Mouse (Mus musculus) Patski (cell line): ENCODE results near the gene Sf3b3. TPM values are rescaled to one million over a fixed set of nuclear protein-coding genes. Genes with fewer than 3 reads are reported as not detected.

Experiments
- ATAC-seq: fragments of 100-300 bp; one replicate; pipeline ENCODE4 v1.8.0; 2021
- CTCF ChIA-PET: fragments of 350-600 bp; sonication (Branson Sonifier 250); formaldehyde crosslinking; loops from one replicate; lab custom pipeline; 2022; ENCODE audit warnings: inconsistent platforms; lab: Charles Lee
- POLR2A ChIA-PET: fragments of 350-600 bp; sonication (Branson Sonifier 250); formaldehyde crosslinking; loops from one replicate; lab custom pipeline; 2022; ENCODE audit warnings: antibody characterized with exemption, inconsistent platforms; lab: Charles Lee
- DNase-seq: peaks from one replicate; pipeline ENCODE4 v3.0.0-alpha.2; 2011; ENCODE audit warnings: low read depth, low spot score
- H3K27me3 ChIP-seq: fragments of 371-371 bp; one replicate; pipeline ENCODE4 v1.5.1; 2021
- CTCF ChIP-seq: fragments of 100-300 bp; IDR thresholded peaks from one replicate; pipeline ENCODE4 v1.5.1; 2021
- in situ Hi-C: fragments of 300-500 bp; cut with MboI; formaldehyde crosslinking; loops from 3 replicates; pipeline ENCODE4 v1.11.1; 2018; ENCODE audit warnings: low pct_unique_long_range_greater_than_20kb, mixed read lengths
- polyA plus RNA-seq: library from polyadenylated mRNA; unstranded; gene quantifications from one replicate; pipeline ENCODE4 v1.2.3, GENCODE M21; 2021

The Sf3b3 gene
- polyA plus RNA-seq, 1 experiment from 2014 or later, result 129 TPM

DNA sequence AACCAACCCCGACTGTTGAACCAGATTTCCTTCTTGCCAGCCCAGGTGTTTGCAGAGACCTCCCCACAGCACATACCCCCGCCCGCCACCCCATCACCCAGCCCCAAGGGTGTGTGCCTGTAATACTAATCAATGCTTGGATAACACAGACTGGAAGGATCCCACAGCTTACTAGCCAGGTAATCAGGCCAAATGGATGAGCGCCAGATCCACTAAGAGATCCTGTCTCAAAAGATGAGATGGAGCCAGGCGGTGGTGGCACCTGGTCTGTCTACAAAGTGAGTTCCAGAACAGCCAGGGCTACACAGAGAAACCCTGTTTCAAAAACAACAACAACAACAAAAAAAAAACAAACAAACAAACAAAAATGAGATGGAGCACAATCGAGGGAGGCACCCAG lies 79.3 kb downstream of the Sf3b3 start:
- no peak for ATAC-seq
- no peak for DNase-seq
- CTCF ChIA-PET, result interaction anchor here (1.2 to 1.6 kb wide), 2 partner anchors 9 to 26 kb away, joined by 3 to 5 read pairs; no protein-coding TSS in a partner anchor
- in situ Hi-C loops, result no loop called here
- POLR2A ChIA-PET, result interaction anchor here (0.8 kb wide), 1 partner anchor 80 kb away, joined by 3 read pairs; no protein-coding TSS in a partner anchor
- H3K27me3 ChIP-seq, result no peaks in the 10 kb centered on the region
- TF ChIP-seq CTCF, result no peak

- in situ Hi-C loops, result no loop called here
- ATAC-seq (no peak), DNase-seq (no peak)
- no peak for TF ChIP-seq CTCF
- ChIA-PET CTCF (interaction anchor here (1.0 to 1.7 kb wide), 3 partner anchors 10 to 25 kb away, joined by 3 to 5 read pairs (median 3); no protein-coding TSS in a partner anchor), POLR2A (no interaction called here)
- no peaks in the 10 kb centered on the region for H3K27me3 ChIP-seq
Measured at GRCm38 (mm10) chr8:110764671-110765070, 81.9 kb downstream of the Sf3b3 start.

DNA sequence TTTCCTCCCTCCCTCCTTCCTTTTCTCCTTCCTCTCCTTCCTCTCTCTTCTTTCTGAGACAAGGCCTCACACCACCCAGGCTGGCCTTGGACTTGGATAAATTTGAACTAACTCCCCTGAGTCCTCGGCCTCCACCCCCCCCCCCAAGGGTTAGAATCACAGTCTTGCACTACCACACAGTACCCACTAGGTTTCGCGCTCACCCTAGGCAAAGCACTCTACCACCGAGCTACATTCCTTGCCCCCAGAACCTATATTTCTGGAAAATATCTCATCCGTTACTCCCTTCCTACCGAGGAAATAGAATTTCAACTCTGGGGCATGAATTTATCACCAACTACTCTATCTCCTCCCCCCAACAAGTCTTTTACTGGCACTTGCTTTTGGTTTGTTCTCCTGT lies 84.6 kb downstream of the Sf3b3 start:
- H3K27me3 ChIP-seq, result no peaks in the 10 kb centered on the region
- in situ Hi-C loops, result no loop called here
- ChIA-PET CTCF (no interaction called here), POLR2A (no interaction called here)
- DNase-seq (no peak), ATAC-seq (no peak)
- TF ChIP-seq CTCF, result no peak

- no peak for TF ChIP-seq CTCF
- ChIA-PET POLR2A (interaction anchor here (0.7 to 1.7 kb wide), 2 partner anchors 86 to 450 kb away, joined by 3 to 5 read pairs; partner anchors contain the start of genes Cog4 and Sf3b3), CTCF (no interaction called here)
- no peak for DNase-seq
- ATAC-seq, result no peak
- H3K27me3 ChIP-seq, result no peaks in the 10 kb centered on the region
- in situ Hi-C loops, result no loop called here
Measured at GRCm38 (mm10) chr8:110761185-110761584, 85.4 kb downstream of the Sf3b3 start.

DNA sequence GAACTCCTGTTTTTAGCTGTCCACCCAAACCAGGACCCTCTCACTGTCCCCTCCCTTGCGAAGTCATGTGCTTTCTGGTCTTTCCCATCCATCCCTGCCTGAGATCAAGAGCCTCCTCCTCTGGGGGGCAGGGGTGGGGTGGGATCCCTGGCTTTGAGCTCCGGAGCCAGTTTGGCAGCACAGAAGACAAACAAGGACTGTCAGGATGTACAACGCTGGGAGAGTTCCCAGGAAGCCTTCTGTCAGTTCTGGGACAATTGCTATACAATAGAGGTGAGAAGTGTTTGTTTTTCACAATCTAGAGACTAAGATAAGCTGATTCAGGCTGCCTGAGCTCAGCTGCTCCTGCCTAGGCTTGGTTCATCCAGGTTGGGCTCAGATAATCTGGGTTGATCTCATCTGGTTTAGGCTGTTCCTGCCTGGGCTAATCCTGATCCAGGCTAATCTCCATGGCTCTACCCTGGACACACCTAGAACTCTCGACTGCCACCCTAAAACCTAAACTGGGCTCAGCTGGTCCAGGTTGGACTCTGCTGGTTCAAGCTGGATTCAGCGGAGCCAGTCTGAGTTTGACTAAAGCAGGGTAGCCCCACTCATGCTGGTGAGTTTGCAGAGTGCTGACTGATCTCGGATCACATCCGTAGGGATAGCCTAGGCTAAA lies 86.2 kb downstream of the Sf3b3 start:
- in situ Hi-C loops, result no loop called here
- TF ChIP-seq CTCF, result no peak
- DNase-seq (no peak), ATAC-seq (no peak)
- CTCF ChIA-PET, result no interaction called here
- H3K27me3 ChIP-seq, result no peaks in the 10 kb centered on the region
- POLR2A ChIA-PET, result interaction anchor here (1.7 kb wide), 1 partner anchor 87 kb away, joined by 5 read pairs; the partner anchor contains the start of genes Cog4 and Sf3b3

Other genes with a start within 250 kb of the Sf3b3 start
- 35.9 TPM for gene Vac14, start 228.2 kb downstream of the Sf3b3 start, polyA plus RNA-seq
- 17.4 TPM for gene Mtss1l, start 125.3 kb downstream of the Sf3b3 start, polyA plus RNA-seq
- 35.6 TPM for gene Il34, start 40.9 kb downstream of the Sf3b3 start, polyA plus RNA-seq
- 95.9 TPM for gene Cog4, start 187 bp downstream of the Sf3b3 start, polyA plus RNA-seq
- gene Fuk, start 55.7 kb upstream of the Sf3b3 start, polyA plus RNA-seq, result 25.6 TPM
- 88.1 TPM for gene St3gal2, start 73.1 kb upstream of the Sf3b3 start, polyA plus RNA-seq
- gene Ddx19a, start 151.0 kb upstream of the Sf3b3 start, polyA plus RNA-seq, result 62.6 TPM
- 8.3 TPM for gene Ddx19b, start 185.0 kb upstream of the Sf3b3 start, polyA plus RNA-seq
- 170 TPM for gene Aars, start 186.4 kb upstream of the Sf3b3 start, polyA plus RNA-seq
- not detected for gene Exosc6, start 209.6 kb upstream of the Sf3b3 start, polyA plus RNA-seq
- 8.3 TPM for gene Clec18a, start 245.6 kb upstream of the Sf3b3 start, polyA plus RNA-seq
- 26.1 TPM for gene Pdpr, start 247.8 kb upstream of the Sf3b3 start, polyA plus RNA-seq